Mouse (Mus musculus) heart, adult 2 months (tissue): ENCODE measurements around the gene Gria2.

Experiments used
- CTCF ChIP-seq: fragments of 200-600 bp; IDR thresholded peaks from 2 replicates; pipeline ENCODE4 v1.8.1; 2022; ENCODE audit warnings: antibody characterized with exemption, mild to moderate bottlenecking, moderate library complexity
- EP300 ChIP-seq: fragments of 200-500 bp; IDR thresholded peaks from 2 replicates; pipeline ENCODE4 v1.6.1; 2011; ENCODE audit warnings: low read depth, low read length, control low read depth; ENCODE audit not compliant: insufficient read depth
- POLR2A ChIP-seq: fragments of 200-500 bp; IDR thresholded peaks from 2 replicates; pipeline ENCODE4 v1.6.1; 2011; ENCODE audit warnings: mild to moderate bottlenecking, low read depth, low read length, control low read depth; ENCODE audit not compliant: insufficient read depth

- TF ChIP-seq CTCF (no peak), POLR2A (no peak), EP300 (no peak)
These were observed 21.3 kb upstream of the Gria2 start for GRCm38 (mm10) chr3:80823975-80824374.
